Mouse (Mus musculus) bone marrow, adult 2 months (tissue): Measurements from ENCODE around the gene Fbxl14.
"Not testable (repeated sequence)": the region's sequence is repeated elsewhere in the genome, so short reads cannot be mapped to it uniquely, and the experiment has no call there.

Experiments used
- CTCF ChIP-seq: fragments of 200-500 bp; IDR thresholded peaks from 2 replicates; pipeline ENCODE4 v1.5.1; 2011; ENCODE audit warnings: low read length, control low read depth; ENCODE audit not compliant: control insufficient read depth, insufficient read depth
- POLR2A ChIP-seq: fragments of 200-500 bp; IDR thresholded peaks from 2 replicates; pipeline ENCODE4 v1.6.1; 2011; ENCODE audit warnings: low read depth, mild to moderate bottlenecking, control low read depth, low read length, borderline replicate concordance; ENCODE audit not compliant: control insufficient read depth

GRCm38 (mm10) chr6:119481741-119482390, 2.4 kb downstream of the Fbxl14 start:
- TF ChIP-seq CTCF, POLR2A: not testable (repeated sequence)
